In the genomic region with DNA sequence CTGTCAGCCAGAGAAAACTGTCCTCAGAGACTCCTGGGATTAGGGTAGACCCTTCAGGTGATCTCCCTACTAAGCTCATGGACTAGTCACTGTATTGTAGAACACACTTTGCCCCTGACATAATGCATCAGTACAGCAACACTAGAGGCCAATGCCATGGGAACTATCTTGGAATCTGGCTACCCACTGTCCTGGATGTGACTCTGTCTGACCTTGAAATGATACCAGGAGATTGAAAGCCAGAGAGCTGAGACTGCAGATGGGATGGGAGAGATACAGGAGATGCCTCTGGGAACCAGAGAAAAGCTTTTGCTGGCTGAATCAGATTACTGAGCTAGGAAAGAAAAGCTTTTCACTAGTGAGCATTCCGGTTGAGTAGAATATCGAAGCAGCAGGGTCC, we compare ENCODE assay signal across 25 mouse cellular contexts.
DNase-seq lines count a peak whose midpoint lies in the region; ATAC-seq lines count a peak whose summit lies in the region.
"Had no signal": no experiment of that assay in that cellular context is flagged by ENCODE, and none has a peak within 500 bp of the region (broad histone marks: within the 10 kb centered on the region; RNA-seq: fewer than 3 reads in every experiment).

No protein-coding gene starts in this region.

- no peak for ATAC-seq in intestine, embryonic 14.5 days (replicated peaks; ENCODE audit: low FRiP score, low TSS enrichment, low read depth)
- ATAC-seq in intestine, embryonic 16.5 days: no peak
- ATAC-seq: CD4-positive, CD25-positive, alpha-beta regulatory T cell, adult 4 months; forebrain, embryonic 16.5 days; hindbrain, postnatal 0 days; inflammation-experienced regulatory T-cells, adult 6 months had no signal

- no peak overlapping the region for H3K27ac ChIP-seq in intestine, embryonic 14.5 days (ENCODE audit: low read depth)
- H3K27ac ChIP-seq in intestine, embryonic 16.5 days (ENCODE audit: low read length): no peak overlapping the region
- peak overlapping the region; percentile 46 for H3K27ac ChIP-seq in limb, embryonic 10.5 days
- H3K27ac ChIP-seq: embryonic facial prominence, embryonic 12.5 days; embryonic facial prominence, embryonic 15.5 days; forebrain, embryonic 12.5 days; gastrocnemius, adult 2 months; heart, embryonic 13.5 days; hindbrain, embryonic 14.5 days; hindbrain, postnatal 0 days had no signal

- 80% methylated on average over 2 of the region's 2 CpGs for WGBS in intestine, embryonic 14.5 days
- 93% methylated on average over 2 of the region's 2 CpGs for WGBS in intestine, embryonic 16.5 days
- 96% methylated on average over 2 of the region's 2 CpGs for WGBS in limb, embryonic 10.5 days

- no peaks in the 10 kb centered on the region for H3K36me3 ChIP-seq in intestine, embryonic 14.5 days (ENCODE audit: control insufficient read depth, insufficient read depth, low read length)
- no peaks in the 10 kb centered on the region for H3K36me3 ChIP-seq in intestine, embryonic 16.5 days (ENCODE audit: control insufficient read depth, insufficient read depth, low read length)
- H3K36me3 ChIP-seq in limb, embryonic 10.5 days: no peaks in the 10 kb centered on the region
- H3K36me3 ChIP-seq: embryonic facial prominence, embryonic 12.5 days; embryonic facial prominence, embryonic 15.5 days; forebrain, embryonic 12.5 days; heart, embryonic 13.5 days had no signal

- peak; percentile 43 to 45 for DNase-seq in adrenal gland, postnatal 36 days
- no peak for DNase-seq in adrenal gland, adult 8-10 months
- peak; percentile 36 for DNase-seq in intestine, embryonic 14.5 days (ENCODE audit: low spot score)
- DNase-seq in limb, embryonic 10.5 days (ENCODE audit: low spot score): peak; percentile 10
- DNase-seq in frontal cortex, postnatal 14 days (ENCODE audit: low spot score in 2 of 2): no peak
- DNase-seq: adrenal gland, postnatal 25 days; cerebellum, adult 11 months; cerebellum, adult 2 months; cerebellum, adult 9-11 months; cerebellum, postnatal 25 days; gastrocnemius, adult 2 months; gastrocnemius, postnatal 14 days; heart, postnatal 14 days; heart, postnatal 4 days; kidney, adult 18-20 months had no signal

- no peak overlapping the region for H3K4me2 ChIP-seq in intestine, embryonic 14.5 days (ENCODE audit: low read length)
- no peak overlapping the region for H3K4me2 ChIP-seq in intestine, embryonic 16.5 days (ENCODE audit: low read depth, low read length)
- H3K4me2 ChIP-seq: embryonic facial prominence, embryonic 12.5 days; embryonic facial prominence, embryonic 15.5 days; forebrain, embryonic 12.5 days; heart, embryonic 13.5 days; hindbrain, embryonic 14.5 days had no signal

- no peak overlapping the region for H3K9ac ChIP-seq in intestine, embryonic 14.5 days (ENCODE audit: low read length)
- H3K9ac ChIP-seq in intestine, embryonic 16.5 days (ENCODE audit: low read depth, low read length): no peak overlapping the region
- H3K9ac ChIP-seq: embryonic facial prominence, embryonic 12.5 days; embryonic facial prominence, embryonic 15.5 days; forebrain, embryonic 12.5 days; heart, embryonic 13.5 days; hindbrain, embryonic 14.5 days had no signal

- H3K9me3 ChIP-seq in intestine, embryonic 14.5 days (ENCODE audit: control insufficient read depth, low read length): no peaks in the 10 kb centered on the region
- H3K9me3 ChIP-seq in intestine, embryonic 16.5 days (ENCODE audit: control insufficient read depth, low read length): no peaks in the 10 kb centered on the region
- no peaks in the 10 kb centered on the region for H3K9me3 ChIP-seq in limb, embryonic 10.5 days (replicated peaks)
- H3K9me3 ChIP-seq: embryonic facial prominence, embryonic 12.5 days; embryonic facial prominence, embryonic 15.5 days; forebrain, embryonic 12.5 days; heart, embryonic 13.5 days had no signal

- H3K4me1 ChIP-seq in intestine, embryonic 14.5 days (replicated peaks; ENCODE audit: control insufficient read depth, insufficient read depth, low read length): peaks cover 5% of the 10 kb centered on the region
- no peaks in the 10 kb centered on the region for H3K4me1 ChIP-seq in intestine, embryonic 16.5 days (ENCODE audit: control insufficient read depth, insufficient read depth, low read length)
- H3K4me1 ChIP-seq in limb, embryonic 10.5 days: peaks cover 46% of the 10 kb centered on the region
- H3K4me1 ChIP-seq: forebrain, embryonic 12.5 days had no signal

- no peak overlapping the region for H3K4me3 ChIP-seq in intestine, embryonic 14.5 days (ENCODE audit: low read depth, low read length)
- no peak overlapping the region for H3K4me3 ChIP-seq in intestine, embryonic 16.5 days (ENCODE audit: low read length)
- no peak overlapping the region for H3K4me3 ChIP-seq in limb, embryonic 10.5 days
- H3K4me3 ChIP-seq: embryonic facial prominence, embryonic 12.5 days; embryonic facial prominence, embryonic 15.5 days; forebrain, embryonic 12.5 days; gastrocnemius, adult 2 months; heart, embryonic 13.5 days had no signal

- H3K27me3 ChIP-seq in intestine, embryonic 14.5 days (replicated peaks; ENCODE audit: control insufficient read depth, insufficient read depth, low read length): no peaks in the 10 kb centered on the region
- no peaks in the 10 kb centered on the region for H3K27me3 ChIP-seq in intestine, embryonic 16.5 days (replicated peaks; ENCODE audit: control insufficient read depth, insufficient read depth, low read length)
- no peaks in the 10 kb centered on the region for H3K27me3 ChIP-seq in limb, embryonic 10.5 days (ENCODE audit: low read depth, poor library complexity, severe bottlenecking)
- H3K27me3 ChIP-seq: embryonic facial prominence, embryonic 12.5 days; embryonic facial prominence, embryonic 15.5 days; forebrain, embryonic 12.5 days; heart, embryonic 13.5 days had no signal

Comparison
In these comparisons a context has a peak if more than half of its experiments do, and no peak if none do; other contexts are left out.
1. DNase-seq: peak in adrenal gland, postnatal 36 days (2 of 2), intestine, embryonic 14.5 days (single experiment) and limb, embryonic 10.5 days (single experiment); none in adrenal gland, adult 8-10 months (single experiment) and frontal cortex, postnatal 14 days (0 of 2).